Mouse (Mus musculus) neural tube, embryonic 11.5 days (tissue): Measurements from ENCODE around the gene Cul4a. TPM values are rescaled to one million over a fixed set of nuclear protein-coding genes. Genes with fewer than 3 reads are reported as not detected.
"Not testable (repeated sequence)": the region's sequence is repeated elsewhere in the genome, so short reads cannot be mapped to it uniquely, and the experiment has no call there.

Source experiments
- ATAC-seq: fragments of 200-750 bp; cut with Nextera tagmentation; 2 replicates; pipeline ENCODE4 v1.8.0; 2017; ENCODE audit warnings: moderate number of reproducible peaks, mild to moderate bottlenecking, moderate TSS enrichment, moderate library complexity; ENCODE audit not compliant: insufficient read depth, low FRiP score, low TSS enrichment
- DNase-seq: peaks from one replicate; pipeline ENCODE4 v3.0.0-alpha.2; 2015; ENCODE audit warnings: low spot score
- H3K27ac ChIP-seq: fragments of 300-500 bp; sonication (generic); 2 replicates; pipeline ENCODE4 v1.5.1; 2014; ENCODE audit warnings: low read depth, mild to moderate bottlenecking, low read length
- H3K27me3 ChIP-seq: fragments of 300-500 bp; sonication (generic); 2 replicates; pipeline ENCODE4 v1.6.1; 2014; ENCODE audit warnings: mild to moderate bottlenecking, low read length, mixed read lengths; ENCODE audit not compliant: control insufficient read depth, insufficient read depth
- H3K36me3 ChIP-seq: fragments of 300-500 bp; sonication (generic); 2 replicates; pipeline ENCODE4 v1.6.1; 2014; ENCODE audit warnings: mild to moderate bottlenecking, low read length, moderate library complexity, mixed read lengths; ENCODE audit not compliant: control insufficient read depth, insufficient read depth
- H3K4me1 ChIP-seq: fragments of 300-500 bp; sonication (generic); 2 replicates; pipeline ENCODE4 v1.6.1; 2014; ENCODE audit warnings: low read length, mixed read lengths; ENCODE audit not compliant: control insufficient read depth, insufficient read depth
- H3K4me2 ChIP-seq: fragments of 300-500 bp; sonication (generic); 2 replicates; pipeline ENCODE4 v1.6.1; 2014; ENCODE audit warnings: low read depth, mild to moderate bottlenecking, moderate library complexity
- H3K4me3 ChIP-seq: fragments of 300-500 bp; sonication (generic); 2 replicates; pipeline ENCODE4 v1.5.1; 2014; ENCODE audit warnings: low read depth, low read length
- H3K9ac ChIP-seq: fragments of 300-500 bp; sonication (generic); 2 replicates; pipeline ENCODE4 v1.6.1; 2014; ENCODE audit warnings: mild to moderate bottlenecking, low read length
- H3K9me3 ChIP-seq: fragments of 300-500 bp; sonication (generic); 2 replicates; pipeline ENCODE4 v1.6.1; 2016; ENCODE audit warnings: low read length; ENCODE audit not compliant: control insufficient read depth
- WGBS: fragments of 180-500 bp; shearing (Covaris S2); extraction: QIAGEN DNeasy Blood & Tissue Kit; methylation state at CpG from one replicate; pipeline ENCODE4 v1.1.7; 2014; 5-methylcytosine and 5-hydroxymethylcytosine counted together
- polyA plus RNA-seq: library from polyadenylated mRNA; unstranded; fragments of >200 nt; fragmentation: Nextera tagmentation; extraction: Ambion mirVana; gene quantifications from 2 replicates; pipeline ENCODE4 v1.2.1, GENCODE M21; 2014

Cul4a gene
- 90.2 and 99.5 TPM in 2 replicates for polyA plus RNA-seq

DNA sequence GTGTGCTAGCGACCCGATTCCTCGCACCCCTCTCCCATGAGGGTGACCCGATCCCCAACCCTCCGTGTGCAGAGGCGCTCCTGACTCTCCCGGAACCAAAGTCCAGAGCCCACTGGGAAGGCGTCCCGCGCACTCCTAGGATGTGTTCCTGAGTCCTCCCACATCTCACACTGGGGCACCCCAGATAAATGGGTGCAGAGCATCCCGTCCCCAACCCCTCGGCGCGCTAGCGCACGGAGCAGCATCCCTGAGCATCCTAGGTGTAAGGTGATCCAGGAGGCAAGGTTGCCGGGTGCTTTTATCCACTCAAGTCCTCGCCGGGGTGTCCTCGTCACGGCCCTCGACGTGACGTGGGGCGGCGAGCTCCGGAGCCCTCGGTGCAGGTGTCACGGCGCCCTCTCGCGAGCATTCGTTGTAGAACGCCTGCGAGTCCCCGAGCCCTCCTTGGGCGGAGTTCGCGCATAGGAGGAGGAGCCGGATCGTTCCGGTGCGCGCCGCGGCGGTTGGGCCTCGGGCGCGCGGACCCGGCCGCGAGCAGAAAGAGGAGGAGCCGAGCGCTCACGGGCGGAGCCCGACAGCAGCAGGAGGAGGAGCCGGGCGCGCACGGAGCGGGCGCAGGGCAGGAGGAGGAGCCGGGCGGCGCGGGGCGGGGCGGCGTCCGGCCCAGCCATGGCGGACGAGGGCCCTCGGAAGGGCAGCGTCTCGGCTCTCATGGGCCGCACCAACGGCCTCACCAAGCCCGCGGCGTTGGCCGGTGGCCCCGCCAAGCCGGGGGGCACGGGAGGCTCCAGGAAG lies at the start of gene Cul4a, which contains the start of gene Pcid2:
TSS of gene Cul4a (plus strand) at position 535 of the 795 bp plus-strand sequence.
TSS of gene Pcid2 (minus strand) at position 373 of the 795 bp plus-strand sequence.
- Histone ChIP-seq H3K36me3 (no peaks in the 10 kb centered on the region), H3K4me1 (peaks cover 12% of the 10 kb centered on the region), H3K4me3 (peak within 1 kb of the TSS; percentile 97), H3K9ac (peak within 1 kb of the TSS; percentile 93), H3K27me3 (no peaks in the 10 kb centered on the region), H3K9me3 (no peaks in the 10 kb centered on the region), H3K4me2 (peak within 1 kb of the TSS; percentile 98), H3K27ac (peak within 1 kb of the TSS; percentile 56)
- WGBS: under 1% methylated on average over 79 of the region's 87 CpGs
- peak; percentile 93 for ATAC-seq
- DNase-seq: peak; percentile 99

DNA sequence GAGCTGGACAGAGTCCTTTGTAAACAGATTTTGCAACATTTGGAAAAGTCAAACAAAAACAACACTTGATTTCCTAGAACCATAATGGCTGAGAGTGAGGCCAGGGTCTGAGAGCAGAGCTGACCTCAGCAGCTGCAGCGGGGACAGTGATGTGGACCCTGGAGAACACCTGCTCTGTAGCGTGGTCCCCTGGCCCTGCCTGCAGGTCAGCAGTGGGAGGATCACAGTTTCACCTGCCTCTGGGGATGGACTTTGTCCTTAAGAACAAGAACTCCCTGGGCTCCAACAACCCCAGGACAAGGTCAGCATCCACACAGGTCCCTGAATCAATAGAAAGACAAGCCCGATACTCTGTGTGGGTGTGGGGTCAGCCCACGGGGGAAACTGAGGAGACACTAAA lies 48.1 kb upstream of the Cul4a start:
- no peak for DNase-seq
- H3K4me1 ChIP-seq: no peaks in the 10 kb centered on the region
- no peak overlapping the region for H3K4me2 ChIP-seq
- 90% methylated on average over 4 of the region's 4 CpGs for WGBS
- no peaks in the 10 kb centered on the region for H3K27me3 ChIP-seq
- H3K9ac ChIP-seq: no peak overlapping the region
- no peak overlapping the region for H3K27ac ChIP-seq
- H3K36me3 ChIP-seq: no peaks in the 10 kb centered on the region
- H3K4me3 ChIP-seq: no peak overlapping the region
- ATAC-seq: no peak
- H3K9me3 ChIP-seq: no peaks in the 10 kb centered on the region

DNA sequence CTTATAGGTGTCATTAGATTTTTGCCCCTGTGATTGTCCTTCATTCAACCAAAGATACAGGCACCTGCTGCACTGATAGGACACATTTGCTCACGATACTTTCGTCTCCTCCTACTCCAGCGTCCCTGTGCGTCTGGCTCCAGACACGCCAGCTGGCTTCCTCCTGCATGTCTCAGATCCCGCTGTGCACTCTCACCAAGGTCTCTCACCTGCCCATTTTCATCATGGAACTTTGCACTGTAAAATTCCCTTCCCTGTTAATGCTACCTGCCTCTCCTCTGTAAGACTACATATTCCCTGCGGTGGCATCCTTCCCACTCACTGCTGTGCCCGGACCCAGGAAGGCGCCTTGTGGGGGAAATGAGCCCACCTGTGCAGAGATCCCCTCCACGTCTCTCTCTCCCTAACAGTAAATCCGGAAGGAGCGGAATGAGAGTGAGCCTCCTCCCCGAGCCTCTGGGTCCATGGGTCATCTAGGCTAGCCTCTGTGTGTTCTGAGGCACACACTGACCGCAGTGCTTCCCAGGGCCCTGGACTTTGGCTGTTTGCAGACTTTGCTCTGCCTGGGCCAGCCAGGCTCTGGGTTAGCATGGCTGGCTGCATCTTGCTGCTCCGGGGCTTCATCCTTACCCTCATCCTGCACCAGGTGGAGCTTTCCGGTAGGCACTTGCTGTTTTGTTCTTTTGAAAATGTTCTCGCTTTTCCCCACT lies 44.8 kb upstream of the Cul4a start, which contains the start of gene Proz:
TSS of gene Proz (plus strand) at position 474 of the 710 bp plus-strand sequence.
- Histone ChIP-seq H3K9ac (no peak within 1 kb of the TSS), H3K9me3 (no peaks in the 10 kb centered on the region), H3K27me3 (no peaks in the 10 kb centered on the region), H3K36me3 (no peaks in the 10 kb centered on the region), H3K27ac (no peak within 1 kb of the TSS), H3K4me3 (no peak within 1 kb of the TSS), H3K4me2 (no peak within 1 kb of the TSS), H3K4me1 (no peaks in the 10 kb centered on the region)
- WGBS: 81% methylated on average over 17 of the region's 17 CpGs
- DNase-seq: no peak
- no peak for ATAC-seq

DNA sequence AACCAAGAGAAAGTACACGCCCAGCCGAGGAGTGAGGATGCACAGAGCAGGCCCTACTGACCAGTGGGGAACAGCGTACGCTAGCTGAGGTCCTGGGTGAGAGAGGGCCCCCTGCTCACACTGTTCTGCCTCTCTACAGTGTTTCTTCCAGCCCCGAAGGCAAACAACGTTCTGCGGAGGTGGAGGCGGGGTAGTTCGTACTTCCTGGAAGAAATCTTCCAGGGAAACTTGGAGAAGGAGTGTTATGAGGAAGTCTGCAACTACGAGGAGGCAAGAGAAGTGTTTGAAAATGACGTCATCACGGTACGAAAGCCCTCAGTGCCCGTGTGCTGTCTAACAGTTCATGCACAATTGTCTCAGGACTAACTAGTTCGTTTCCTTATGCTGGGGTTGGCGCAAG lies 42.3 kb upstream of the Cul4a start:
- Histone ChIP-seq H3K4me3 (no peak overlapping the region), H3K9ac (no peak overlapping the region), H3K36me3 (no peaks in the 10 kb centered on the region), H3K27me3 (no peaks in the 10 kb centered on the region), H3K4me2 (no peak overlapping the region), H3K9me3 (no peaks in the 10 kb centered on the region), H3K27ac (no peak overlapping the region), H3K4me1 (no peaks in the 10 kb centered on the region)
- ATAC-seq: no peak
- DNase-seq: no peak
- WGBS: 82% methylated on average over 16 of the region's 16 CpGs

DNA sequence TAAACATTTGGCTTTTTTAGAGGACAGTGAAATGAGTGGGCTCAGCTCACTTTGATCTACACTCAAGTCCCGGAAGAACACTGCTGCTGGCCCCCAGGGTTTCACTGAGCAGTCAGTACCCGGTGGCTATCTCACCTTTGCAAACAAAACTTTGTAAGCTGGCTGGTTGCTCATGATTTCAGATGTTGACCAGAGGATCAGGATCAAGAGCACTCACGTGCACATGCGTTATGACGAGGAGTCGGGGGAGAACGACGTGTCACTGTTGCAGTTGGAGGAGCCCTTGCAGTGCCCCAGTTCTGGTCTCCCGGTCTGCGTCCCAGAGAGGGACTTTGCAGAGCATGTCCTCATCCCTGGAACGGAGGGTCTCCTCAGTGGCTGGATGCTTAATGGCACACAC lies 32.2 kb upstream of the Cul4a start:
- Histone ChIP-seq H3K4me2 (no peak overlapping the region), H3K27me3 (no peaks in the 10 kb centered on the region), H3K36me3 (peaks cover 2% of the 10 kb centered on the region; the same call in 1 of the 2 replicates), H3K4me3 (no peak overlapping the region), H3K9ac (no peak overlapping the region), H3K9me3 (no peaks in the 10 kb centered on the region), H3K27ac (no peak overlapping the region), H3K4me1 (no peaks in the 10 kb centered on the region)
- WGBS: 97% methylated on average over 11 of the region's 11 CpGs
- ATAC-seq (no peak), DNase-seq (no peak)

DNA sequence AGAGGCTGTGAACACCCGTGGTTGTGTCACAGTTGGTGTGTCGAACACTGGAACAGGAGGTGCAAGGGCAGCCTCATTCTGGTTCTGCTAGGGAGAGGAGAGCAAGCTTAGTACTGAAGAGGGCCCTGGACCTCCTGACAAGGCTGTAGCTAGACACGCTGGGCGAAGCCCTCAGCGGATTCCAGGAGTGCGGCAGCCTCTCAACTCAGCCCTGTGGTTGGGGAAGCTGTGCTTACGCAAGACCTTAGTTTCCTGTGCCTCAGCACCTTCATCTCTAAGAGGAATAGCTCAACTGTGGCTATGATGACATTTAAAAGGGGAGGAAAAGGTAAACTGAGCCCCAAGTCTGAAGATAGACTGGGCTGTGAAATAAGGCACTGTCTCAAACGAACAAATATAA lies 30.4 kb upstream of the Cul4a start:
- Histone ChIP-seq H3K27me3 (no peaks in the 10 kb centered on the region), H3K36me3 (peaks cover 6% of the 10 kb centered on the region), H3K4me3 (no peak overlapping the region), H3K9ac (no peak overlapping the region; the same call in 1 of the 2 replicates), H3K27ac (no peak overlapping the region), H3K4me2 (no peak overlapping the region), H3K9me3 (no peaks in the 10 kb centered on the region), H3K4me1 (no peaks in the 10 kb centered on the region)
- ATAC-seq (no peak), DNase-seq (no peak)
- WGBS: 92% methylated on average over 8 of the region's 8 CpGs

DNA sequence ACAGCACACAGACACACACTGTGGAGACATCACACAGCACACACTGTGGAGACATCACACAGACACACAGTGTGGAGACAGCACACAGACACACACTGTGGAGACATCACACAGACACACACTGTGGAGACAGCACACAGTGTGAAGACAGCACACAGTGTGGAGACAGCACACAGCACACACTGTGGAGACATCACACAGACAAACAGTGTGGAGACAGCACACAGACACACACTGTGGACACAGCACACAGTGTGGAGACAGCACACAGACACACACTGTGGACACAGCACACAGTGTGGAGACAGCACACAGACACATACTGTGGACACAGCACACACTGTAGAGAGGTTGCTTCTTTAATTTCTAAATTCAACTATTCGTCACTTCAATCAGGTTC lies 29.8 kb upstream of the Cul4a start:
- H3K27ac ChIP-seq, H3K4me3 ChIP-seq, H3K27me3 ChIP-seq, H3K36me3 ChIP-seq, H3K9ac ChIP-seq, DNase-seq, H3K4me1 ChIP-seq, H3K4me2 ChIP-seq, H3K9me3 ChIP-seq, ATAC-seq: not testable (repeated sequence)
- WGBS: 88% methylated on average over 1 of the region's 1 CpGs

DNA sequence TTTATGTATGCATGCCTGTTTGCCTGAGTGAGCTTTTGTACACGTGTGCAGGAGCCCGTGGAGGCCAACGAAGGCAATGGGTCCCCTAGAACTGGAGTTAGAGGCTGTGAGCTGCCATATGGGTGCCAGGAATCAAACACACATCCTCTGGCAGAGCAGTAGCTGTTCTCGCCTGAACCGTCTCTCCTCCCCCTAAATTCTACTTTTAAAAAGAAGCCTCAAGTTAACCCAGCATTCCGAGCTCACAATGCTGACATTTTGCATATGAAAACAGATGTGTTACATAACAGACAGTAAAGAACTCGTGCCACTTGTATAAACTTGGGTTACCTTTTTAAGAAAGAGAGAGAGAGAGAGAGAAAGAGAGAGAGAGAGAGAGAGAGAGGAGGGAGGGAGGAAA lies 27.9 kb upstream of the Cul4a start:
- peaks cover 16% of the 10 kb centered on the region for H3K36me3 ChIP-seq
- no peak for DNase-seq

More for the DNA sequence above, 27.9 kb upstream of the Cul4a start:
- ATAC-seq: no peak
- H3K27me3 ChIP-seq: no peaks in the 10 kb centered on the region
- no peak overlapping the region for H3K4me2 ChIP-seq
- H3K9me3 ChIP-seq: no peaks in the 10 kb centered on the region
- H3K4me1 ChIP-seq: no peaks in the 10 kb centered on the region
- no peak overlapping the region for H3K9ac ChIP-seq
- 89% methylated on average over 7 of the region's 7 CpGs for WGBS
- H3K27ac ChIP-seq: no peak overlapping the region
- H3K4me3 ChIP-seq: no peak overlapping the region
